Mouse (Mus musculus) B cell, adult 67 days (primary cell): ENCODE data around the gene Stk4. TPM values are rescaled to one million over a fixed set of nuclear protein-coding genes. Genes with fewer than 3 reads are reported as not detected.

Experiments used
- total RNA-seq, 2 experiments: library from RNA; stranded (reverse); gene quantifications; 4 replicates each; pipeline ENCODE4 v1.2.4; 2023

The Stk4 gene
- total RNA-seq, result 100 to 1,000 TPM; 234 to 261 TPM

DNA sequence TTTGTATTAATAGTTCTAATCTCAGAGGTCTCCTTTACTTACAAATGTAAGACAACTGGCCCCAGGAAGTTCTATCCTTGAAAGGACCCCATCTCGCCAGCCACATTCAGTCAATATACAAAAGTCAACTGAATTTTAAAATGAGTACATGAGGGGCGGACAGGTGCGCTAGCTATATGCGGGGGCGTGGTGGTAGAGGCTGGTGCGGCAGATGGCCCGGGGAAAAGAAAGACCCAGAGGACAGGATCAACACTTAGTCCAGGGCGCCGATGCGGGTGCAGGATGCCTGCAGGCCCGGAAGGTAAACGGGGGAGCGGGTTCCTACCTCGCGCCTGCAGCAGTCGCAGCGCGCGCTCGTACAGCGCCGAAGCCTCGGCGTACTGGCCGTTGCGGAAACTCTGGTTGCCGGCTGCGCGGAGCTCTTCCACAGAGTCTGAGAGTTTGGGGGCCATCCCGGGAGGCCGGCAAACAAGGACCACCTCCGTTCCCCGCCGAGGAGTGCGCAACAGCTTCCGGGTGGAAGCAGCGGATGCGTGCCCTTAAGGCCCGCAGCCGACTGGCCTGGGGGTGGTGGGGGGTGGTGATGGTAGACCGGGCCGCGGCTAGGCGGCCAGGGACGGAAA is at the start of gene Stk4:
Gene Stk4 (plus strand): TSS at position 181 of the 623 bp plus-strand sequence.

GRCm38 (mm10) chr2:164025150-164025549 is 45.0 kb upstream of the Stk4 start, which contains the start of gene Pabpc1l:
TSS of gene Pabpc1l (plus strand) at chr2:164025450.

DNA sequence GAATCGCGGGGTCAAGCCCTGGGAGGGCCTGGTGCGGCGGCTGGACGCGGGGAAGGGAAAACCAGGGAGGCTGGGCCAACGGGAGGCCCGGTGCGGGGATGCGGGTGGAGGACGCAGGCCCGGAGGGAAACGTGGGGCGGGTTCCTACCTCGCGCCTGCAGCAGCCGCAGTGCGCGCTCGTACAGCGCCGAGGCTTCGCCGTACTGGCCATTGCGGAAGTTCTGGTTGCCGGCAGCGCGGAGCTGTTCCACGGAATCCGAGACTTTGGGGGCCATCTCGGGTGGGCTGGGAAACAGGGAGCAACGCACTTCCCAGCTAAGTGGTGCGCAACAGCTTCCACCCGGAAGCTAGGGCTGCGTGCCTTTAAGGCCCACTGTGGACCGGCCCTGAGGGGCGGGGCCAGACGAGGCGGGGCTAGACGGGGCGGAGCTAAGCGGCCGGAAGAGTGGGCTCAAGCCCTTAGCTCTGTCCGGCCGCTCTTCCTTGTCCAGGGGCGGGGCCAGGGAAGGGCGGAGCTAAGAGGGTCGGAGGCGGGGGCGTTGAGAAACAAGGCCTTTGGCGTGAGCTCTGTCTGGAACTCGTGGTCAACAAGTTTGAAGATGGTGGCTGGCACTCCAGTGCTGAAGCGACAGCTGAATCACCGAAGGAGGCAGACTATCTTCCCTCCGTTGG is 779 bp downstream of the Stk4 start, which contains the start of gene Tomm34:
Gene Tomm34 (minus strand): TSS at position 405 of the 672 bp plus-strand sequence.

GRCm38 (mm10) chr2:164170902-164171301 is 100.8 kb downstream of the Stk4 start, which contains the start of gene Kcns1:
TSS of gene Kcns1 (minus strand) at chr2:164171113.

GRCm38 (mm10) chr2:164182692-164183255 is 112.7 kb downstream of the Stk4 start, which contains the start of gene Wfdc5:
TSS of gene Wfdc5 (minus strand) at chr2:164182742.

GRCm38 (mm10) chr2:164190576-164190975 is 120.5 kb downstream of the Stk4 start, which contains the start of gene Wfdc12:
TSS of gene Wfdc12 (minus strand) at chr2:164190608.

DNA sequence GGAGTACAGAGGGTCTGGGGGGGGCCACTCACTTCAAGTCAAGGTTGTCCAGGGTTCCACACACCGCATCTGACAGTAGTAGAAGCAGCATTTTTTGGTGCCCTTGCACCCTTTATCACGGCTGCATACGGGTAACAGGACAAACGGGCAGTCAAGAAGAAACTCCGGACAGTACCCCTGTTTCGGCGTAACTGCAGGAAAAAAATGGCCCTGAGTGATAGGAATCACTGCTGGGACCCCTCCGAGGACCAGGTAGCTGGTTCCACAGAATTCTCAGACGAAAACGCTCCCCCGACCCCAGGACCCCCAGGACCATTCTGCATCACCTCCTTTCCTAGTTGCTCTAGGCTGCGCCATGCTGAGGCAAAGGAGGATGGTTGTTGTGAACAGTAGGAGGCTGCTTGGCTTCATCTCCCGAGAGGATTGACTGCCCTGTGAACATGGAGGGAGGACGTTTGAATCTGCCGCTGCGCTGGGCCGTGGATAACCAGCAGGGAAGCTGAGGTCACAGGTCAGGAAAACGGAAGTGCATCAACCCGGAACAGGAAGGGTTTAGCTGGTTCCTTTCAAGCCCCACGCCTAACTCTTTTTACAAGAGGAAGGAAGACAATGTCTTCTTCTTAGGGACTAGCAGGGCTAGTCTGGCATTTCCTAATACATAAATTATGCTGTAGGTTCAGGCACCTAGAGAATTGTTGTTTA is 129.7 kb downstream of the Stk4 start, which contains the start of gene Wfdc15a:
Gene Wfdc15a (minus strand): TSS at position 505 of the 702 bp plus-strand sequence.

Other genes with a start within 250 kb of the Stk4 start
- gene Ccn5, start 249.5 kb upstream of the Stk4 start, total RNA-seq, result not detected
- gene Kcnk15, start 216.7 kb upstream of the Stk4 start, total RNA-seq, result not detected
- not detected for gene Rims4, start 151.6 kb upstream of the Stk4 start, total RNA-seq
- 100 to 1,000 TPM; 109 to 110 TPM for gene Ywhab, start 75.4 kb upstream of the Stk4 start, total RNA-seq
- 1 to 10 TPM; 1.1 to 3.3 TPM for gene Pabpc1l, start 44.9 kb upstream of the Stk4 start, total RNA-seq
- 10 to 100 TPM; 79.5 to 80.2 TPM for gene Tomm34, start 847 bp downstream of the Stk4 start, total RNA-seq
- not detected for gene Kcns1, start 100.8 kb downstream of the Stk4 start, total RNA-seq
- gene Wfdc5, start 112.4 kb downstream of the Stk4 start, total RNA-seq, result not detected
- not detected for gene Wfdc12, start 120.3 kb downstream of the Stk4 start, total RNA-seq
- gene Wfdc15a, start 129.8 kb downstream of the Stk4 start, total RNA-seq, result not detected
- not detected for gene Wfdc15b, start 151.3 kb downstream of the Stk4 start, total RNA-seq
- gene Svs2, start 168.1 kb downstream of the Stk4 start, total RNA-seq, result not detected
- not detected for gene Svs3b, start 186.3 kb downstream of the Stk4 start, total RNA-seq
- gene Svs4, start 208.1 kb downstream of the Stk4 start, total RNA-seq, result not detected
- not detected for gene Svs3a, start 218.9 kb downstream of the Stk4 start, total RNA-seq
- not detected for gene Svs6, start 246.4 kb downstream of the Stk4 start, total RNA-seq